Mouse (Mus musculus): ENCODE measurements around the gene Gm2030. TPM values are rescaled to one million over a fixed set of nuclear protein-coding genes. Genes with fewer than 3 reads are reported as not detected.
"Not testable (repeated sequence)": the region's sequence is repeated elsewhere in the genome, so short reads cannot be mapped to it uniquely, and the experiment has no call there.

Gm2030 gene
- not detected in 2 replicates for polyA plus RNA-seq (2015; fragmentation: Nextera tagmentation; extraction: Ambion mirVana)

GRCm38 (mm10) chrX:26309944-26310343, at the start of gene Gm2030:
TSS of gene Gm2030 (minus strand) at chrX:26310044.
- not testable (repeated sequence) for H3K27ac ChIP-seq (ENCODE audit: low read length); H3K9ac ChIP-seq (replicated peaks; ENCODE audit: low read depth); H3K4me2 ChIP-seq (replicated peaks; ENCODE audit: low read depth, low read length); H3K36me3 ChIP-seq (ENCODE audit: insufficient read depth, low read length); ATAC-seq; H3K9me3 ChIP-seq (ENCODE audit: low read length); DNase-seq (ENCODE audit: low spot score); H3K4me3 ChIP-seq (ENCODE audit: low read depth, low read length); H3K4me1 ChIP-seq (ENCODE audit: insufficient read depth, low read depth, low read length); H3K27me3 ChIP-seq (replicated peaks; ENCODE audit: insufficient read depth, low read length)
- WGBS = 63% methylated on average over 3 of the region's 4 CpGs

Other genes with a start within 250 kb of the Gm2030 start
- gene Gm2012, start 78.7 kb downstream of the Gm2030 start, polyA plus RNA-seq (2015; fragmentation: Nextera tagmentation; extraction: Ambion mirVana) = not detected in 2 replicates
- gene Slx, start 235.5 kb upstream of the Gm2030 start, polyA plus RNA-seq (2015; fragmentation: Nextera tagmentation; extraction: Ambion mirVana) = not detected in 2 replicates